Mouse (Mus musculus) gastrocnemius, adult 2 months (tissue): ENCODE results near the gene Ppm1a. TPM values are rescaled to one million over a fixed set of nuclear protein-coding genes. Genes with fewer than 3 reads are reported as not detected.
"Not testable (repeated sequence)": the region's sequence is repeated elsewhere in the genome, so short reads cannot be mapped to it uniquely, and the experiment has no call there.

Experiments
- DNase-seq: peaks from one replicate; pipeline ENCODE4 v3.0.0; 2022
- H3K27ac ChIP-seq: fragments of 200-600 bp; 2 replicates; pipeline ENCODE4 v1.8.1; 2022; ENCODE audit warnings: mild to moderate bottlenecking
- H3K4me3 ChIP-seq: fragments of 200-600 bp; 2 replicates; pipeline ENCODE4 v1.8.1; 2022; ENCODE audit warnings: mild to moderate bottlenecking, moderate library complexity
- CTCF ChIP-seq: fragments of 200-600 bp; IDR thresholded peaks from 2 replicates; pipeline ENCODE4 v1.8.1; 2022; ENCODE audit warnings: antibody characterized with exemption, mild to moderate bottlenecking, moderate library complexity
- intact Hi-C: fragments of 180-260 bp; cut with DNase I; formaldehyde crosslinking; loops from one replicate; pipeline ENCODE4 v1.15.1; 2025
- total RNA-seq, 2 experiments: library from RNA; stranded (reverse); gene quantifications; 2 replicates each; pipeline ENCODE4 v1.2.3; 2021

Gene Ppm1a
- total RNA-seq, 2 experiments from 2014 or later: 295 to 308 TPM

DNA sequence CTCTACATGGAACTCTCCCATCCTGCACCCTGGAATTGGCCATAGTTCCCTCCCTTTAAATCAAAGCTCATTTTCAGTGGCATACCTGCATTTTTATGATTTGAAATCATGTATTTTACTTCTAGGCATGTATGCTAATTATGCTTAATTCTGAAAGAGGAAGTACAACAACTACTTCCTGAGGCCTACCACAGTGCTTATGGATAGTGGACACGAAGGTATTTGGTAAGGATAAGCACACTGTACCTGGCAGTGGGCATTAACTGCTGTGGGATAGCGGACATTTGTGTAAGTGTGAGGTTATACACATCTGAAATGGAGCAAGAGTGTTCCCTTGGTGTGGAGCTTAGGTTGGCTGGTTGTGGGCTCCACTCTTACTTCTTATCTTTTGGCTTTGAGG is 11.0 kb downstream of the Ppm1a start:
- no peak for DNase-seq
- intact Hi-C loops: no loop called here
- no peak overlapping the region for H3K4me3 ChIP-seq
- H3K27ac ChIP-seq: 0 out of 2 replicates have a peak overlapping the region, but pooled peaks have one; percentile 3
- no peak for TF ChIP-seq CTCF

DNA sequence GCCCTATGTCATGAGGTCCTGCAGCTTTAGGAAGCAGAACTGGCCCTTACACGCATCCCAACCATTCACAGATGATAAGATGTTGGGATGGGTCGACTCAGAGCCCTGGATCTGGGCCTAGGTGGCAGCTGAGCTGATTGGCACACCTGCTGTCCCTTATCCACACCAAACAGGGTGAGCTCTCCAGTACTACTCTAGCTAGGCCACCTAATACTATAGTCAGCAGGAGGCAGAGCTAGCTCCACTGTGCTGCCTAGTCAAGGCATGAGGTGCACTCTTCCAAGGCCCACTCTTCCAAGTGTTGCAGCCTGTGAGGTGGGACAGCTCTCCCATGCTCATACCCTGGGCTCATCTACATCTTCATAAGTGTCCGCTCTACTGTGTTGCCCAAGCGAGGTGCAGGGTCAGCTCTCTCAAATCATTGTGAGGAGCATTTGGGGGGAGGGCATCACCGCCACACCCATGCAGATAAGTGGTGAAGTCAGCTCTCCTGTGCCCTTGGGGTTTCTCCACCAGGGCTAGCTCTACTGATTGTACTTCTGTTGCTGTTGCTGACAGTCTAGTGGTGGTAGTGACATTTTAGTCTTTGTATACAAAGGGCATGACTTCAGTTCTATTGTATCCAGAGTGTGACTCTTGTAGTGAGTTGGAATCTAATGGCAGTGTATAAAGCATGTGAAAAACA is 12.4 kb downstream of the Ppm1a start:
- DNase-seq: no peak
- TF ChIP-seq CTCF: no peak
- Histone ChIP-seq H3K4me3 (no peak overlapping the region), H3K27ac (no peak overlapping the region)
- intact Hi-C loops: no loop called here

DNA sequence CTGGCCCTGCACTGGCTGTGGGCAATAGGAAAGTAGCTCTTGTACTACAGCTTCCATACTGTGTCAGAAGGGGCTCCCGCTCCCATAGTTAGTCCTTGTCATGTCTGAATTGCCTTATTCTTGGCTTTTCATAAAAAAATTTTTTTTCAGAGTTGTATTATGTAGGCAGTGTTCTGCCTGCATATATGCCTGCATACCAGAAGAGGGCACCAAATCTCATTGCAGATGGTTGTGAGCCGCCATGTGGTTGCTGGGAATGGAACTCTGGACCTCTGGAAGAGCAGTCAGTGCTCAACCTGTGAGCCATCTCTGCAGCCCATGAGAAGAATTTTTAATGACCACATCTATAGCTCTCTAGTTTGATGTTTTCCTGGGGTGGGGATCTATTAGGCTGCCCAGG is 13.9 kb downstream of the Ppm1a start:
- intact Hi-C loops: no loop called here
- DNase-seq: no peak
- Histone ChIP-seq H3K27ac (no peak overlapping the region), H3K4me3 (no peak overlapping the region)
- TF ChIP-seq CTCF: peak; percentile 27; the same call in 1 of the 2 replicates

DNA sequence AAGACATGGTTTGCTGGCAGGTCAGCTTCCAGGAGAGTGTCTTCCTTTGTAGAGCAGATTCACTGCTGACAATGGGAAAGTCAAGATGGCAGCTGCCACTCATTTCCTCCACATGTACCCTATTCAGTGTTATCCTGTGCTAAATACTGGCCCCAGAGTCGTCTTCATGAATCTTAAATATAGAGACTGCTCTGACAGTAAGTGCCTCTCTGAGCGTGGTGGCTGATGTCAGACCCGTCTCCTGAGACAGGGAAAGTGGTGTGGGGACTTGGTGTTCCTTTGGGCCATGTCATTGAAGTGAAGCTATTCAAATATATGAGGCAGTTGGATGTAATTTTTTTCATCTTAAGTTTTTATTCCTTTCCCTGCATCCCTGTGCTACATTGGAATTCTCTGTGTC is 14.5 kb downstream of the Ppm1a start:
- Histone ChIP-seq H3K4me3 (no peak overlapping the region), H3K27ac (no peak overlapping the region)
- no peak for DNase-seq
- no peak for TF ChIP-seq CTCF
- intact Hi-C loops: no loop called here

DNA sequence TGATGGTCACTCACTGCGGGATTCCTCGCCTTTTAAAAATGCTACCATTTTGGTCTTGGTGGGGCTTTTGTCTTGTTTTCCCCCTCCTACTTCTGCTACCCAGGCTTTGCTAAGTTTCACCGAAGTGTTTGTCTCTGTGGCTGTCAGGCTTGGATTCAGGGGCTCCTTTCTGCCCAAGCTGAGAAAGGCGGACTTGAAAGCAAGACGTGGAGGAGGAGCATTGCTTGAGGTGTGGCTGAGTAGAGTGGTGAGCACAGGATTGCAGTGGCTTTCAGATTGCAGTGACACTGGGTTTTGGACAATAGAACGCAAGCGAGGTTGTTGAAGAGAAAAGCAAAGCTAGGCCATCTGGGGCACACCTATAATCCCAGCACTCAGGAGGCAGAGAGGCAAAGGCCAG is 16.7 kb downstream of the Ppm1a start:
- no peak overlapping the region for H3K4me3 ChIP-seq
- no peak overlapping the region for H3K27ac ChIP-seq
- no peak for TF ChIP-seq CTCF
- DNase-seq: no peak
- intact Hi-C loops: no loop called here

DNA sequence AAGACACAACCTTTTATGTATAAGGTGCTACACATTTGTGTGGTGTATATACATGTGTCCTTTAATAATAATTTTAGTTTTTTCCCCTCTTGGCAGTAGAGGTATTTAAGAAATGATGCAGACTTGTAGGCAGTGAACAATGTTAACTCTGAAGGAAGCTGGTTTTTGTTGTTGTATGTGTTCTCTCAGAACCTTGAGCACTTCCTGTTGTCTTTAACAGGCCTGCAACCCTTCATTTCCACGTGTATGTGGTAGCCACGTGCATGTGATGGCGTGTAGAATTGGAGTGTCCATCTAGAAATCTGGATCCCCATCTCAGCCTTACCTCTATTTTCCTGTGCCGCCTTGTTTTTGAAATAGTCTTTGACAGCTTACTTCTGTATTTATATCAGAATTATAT is 20.0 kb downstream of the Ppm1a start:
- Histone ChIP-seq H3K27ac (no peak overlapping the region), H3K4me3 (no peak overlapping the region)
- DNase-seq: no peak
- TF ChIP-seq CTCF: no peak
- intact Hi-C loops: no loop called here

DNA sequence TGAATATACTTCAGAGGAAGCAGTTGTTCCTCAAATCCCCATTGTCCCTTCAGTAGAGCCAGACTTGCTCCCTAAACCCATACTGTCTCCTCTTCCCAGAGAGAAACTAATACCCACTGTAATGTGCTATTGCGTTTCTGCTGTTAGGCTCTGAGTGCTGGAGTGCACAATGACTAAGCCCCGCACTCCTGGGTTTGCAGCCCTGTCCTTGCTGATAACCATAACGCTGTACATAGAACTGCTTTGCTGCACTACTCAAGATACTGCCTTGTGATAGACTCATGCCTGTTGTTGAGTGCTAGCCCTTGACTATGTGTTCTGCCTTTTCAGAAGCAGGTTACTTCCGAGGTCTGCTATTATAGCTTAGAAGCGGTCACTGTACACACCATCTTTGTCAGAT is 22.9 kb downstream of the Ppm1a start:
- intact Hi-C loops: no loop called here
- TF ChIP-seq CTCF: no peak
- no peak overlapping the region for H3K4me3 ChIP-seq
- DNase-seq: no peak
- H3K27ac ChIP-seq: no peak overlapping the region

DNA sequence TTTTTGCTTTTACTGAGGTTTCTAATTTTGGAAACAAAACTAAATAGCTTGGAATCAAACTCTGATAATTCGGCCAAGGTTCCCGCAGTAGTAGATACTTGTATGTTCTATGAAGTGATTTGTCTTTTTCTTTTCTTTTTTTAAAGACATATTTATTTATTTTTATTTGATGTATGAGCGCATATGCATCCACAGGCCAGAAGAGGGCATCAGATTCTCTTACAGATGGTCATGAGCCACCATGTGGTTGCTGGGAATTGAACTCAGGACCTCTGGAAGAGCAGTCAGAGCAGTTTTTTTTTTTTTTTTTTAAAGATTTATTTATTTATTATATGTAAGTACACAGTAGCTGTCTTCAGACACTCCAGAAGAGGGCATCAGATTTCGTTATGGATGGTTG is 25.5 kb downstream of the Ppm1a start:
- intact Hi-C loops, DNase-seq, H3K27ac ChIP-seq, H3K4me3 ChIP-seq: not testable (repeated sequence)
- peak; percentile 39 for TF ChIP-seq CTCF

DNA sequence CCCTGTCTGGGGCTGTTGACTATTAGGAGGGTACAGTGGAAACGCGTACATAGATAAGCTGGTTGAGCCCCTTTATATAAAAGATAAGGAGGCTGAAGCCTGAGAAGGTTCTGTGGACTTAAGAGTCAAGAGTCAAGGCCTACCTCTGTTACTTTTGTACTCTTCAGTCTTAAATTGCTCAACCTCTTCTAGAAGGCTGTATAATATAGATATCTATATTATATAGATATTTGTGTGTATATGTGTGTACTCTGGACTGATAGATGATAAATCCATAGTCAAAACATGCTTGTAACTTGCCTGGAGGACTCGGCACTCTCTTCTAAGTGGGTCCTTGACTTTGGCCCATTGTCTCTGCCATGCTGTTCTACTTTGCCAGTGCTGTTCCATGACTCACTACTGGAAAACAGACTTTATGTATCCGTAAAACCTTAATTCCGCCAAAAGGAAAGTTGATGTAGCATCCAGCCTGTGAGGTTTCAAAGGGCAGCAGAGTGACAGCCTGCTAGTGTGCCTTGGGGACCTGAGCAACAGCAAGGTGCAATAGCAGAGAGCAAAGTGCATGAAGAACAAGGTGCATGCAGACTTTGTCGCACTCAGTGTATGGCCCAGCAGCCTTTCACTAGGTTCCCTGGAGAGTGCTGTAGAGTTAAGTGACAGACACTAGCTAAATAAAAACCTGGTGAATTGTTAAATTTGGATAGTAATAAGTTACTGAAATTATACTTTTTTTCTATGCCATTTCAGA is 28.1 kb downstream of the Ppm1a start:
- TF ChIP-seq CTCF: no peak
- no peak overlapping the region for H3K27ac ChIP-seq
- intact Hi-C loops: no loop called here
- DNase-seq: no peak
- H3K4me3 ChIP-seq: no peak overlapping the region

DNA sequence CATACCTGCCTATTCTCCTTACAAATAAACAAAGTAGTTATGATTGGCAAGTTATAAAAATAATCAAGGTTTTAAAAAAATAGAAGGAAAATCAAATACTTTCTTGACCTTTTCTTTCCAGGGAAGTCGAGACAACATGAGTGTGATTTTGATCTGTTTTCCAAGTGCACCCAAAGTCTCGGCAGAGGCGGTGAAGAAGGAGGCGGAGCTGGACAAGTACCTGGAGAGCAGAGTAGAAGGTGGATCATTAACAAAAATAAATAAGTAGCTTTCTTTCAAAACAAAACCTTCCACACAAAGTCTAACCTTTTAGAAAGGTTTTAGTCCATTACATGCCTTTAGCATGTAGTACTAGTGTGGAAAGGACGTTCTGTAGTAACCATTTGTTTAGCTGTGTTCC is 29.3 kb downstream of the Ppm1a start:
- intact Hi-C loops: no loop called here
- DNase-seq: no peak
- Histone ChIP-seq H3K4me3 (no peak overlapping the region), H3K27ac (no peak overlapping the region)
- TF ChIP-seq CTCF: no peak

DNA sequence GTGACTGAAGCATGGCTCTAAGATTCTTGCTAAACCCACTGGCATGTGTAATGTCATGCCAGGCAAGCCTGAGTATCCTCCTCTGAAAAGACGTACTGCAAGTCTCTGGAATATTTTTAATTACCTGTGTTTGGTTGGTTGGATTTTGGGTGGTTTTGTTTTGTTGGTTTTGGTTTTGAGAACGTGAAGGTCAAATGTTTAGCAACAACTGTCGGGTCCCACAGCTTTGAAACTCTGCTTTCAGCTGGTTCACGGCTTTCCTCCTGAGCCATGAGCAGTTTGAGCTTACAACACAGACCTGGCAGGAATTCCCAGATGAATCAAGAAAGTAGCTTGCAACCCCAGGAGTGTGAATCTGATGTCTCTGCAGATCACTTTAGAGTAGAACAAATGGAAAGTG is 29.7 kb downstream of the Ppm1a start:
- intact Hi-C loops: no loop called here
- TF ChIP-seq CTCF: no peak
- Histone ChIP-seq H3K27ac (no peak overlapping the region), H3K4me3 (no peak overlapping the region)
- DNase-seq: no peak

DNA sequence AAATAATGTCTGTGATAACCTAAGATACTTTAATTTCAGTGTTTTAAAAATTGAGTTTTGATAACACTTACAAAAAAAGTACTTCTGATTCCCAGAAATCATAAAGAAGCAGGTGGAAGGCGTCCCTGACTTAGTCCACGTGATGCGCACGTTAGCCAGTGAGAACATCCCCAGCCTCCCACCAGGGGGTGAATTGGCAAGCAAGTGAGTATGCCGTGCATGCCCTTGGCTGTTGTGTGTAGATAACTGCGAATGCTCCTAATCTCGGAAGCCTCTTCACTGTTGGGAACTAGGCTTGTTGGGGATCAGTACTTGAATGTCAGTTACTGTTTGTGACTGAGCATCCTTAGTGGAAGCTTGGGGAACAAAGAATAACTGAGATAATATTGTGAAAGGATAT is 33.3 kb downstream of the Ppm1a start:
- intact Hi-C loops: no loop called here
- no peak for DNase-seq
- Histone ChIP-seq H3K4me3 (no peak overlapping the region), H3K27ac (no peak overlapping the region)
- no peak for TF ChIP-seq CTCF

DNA sequence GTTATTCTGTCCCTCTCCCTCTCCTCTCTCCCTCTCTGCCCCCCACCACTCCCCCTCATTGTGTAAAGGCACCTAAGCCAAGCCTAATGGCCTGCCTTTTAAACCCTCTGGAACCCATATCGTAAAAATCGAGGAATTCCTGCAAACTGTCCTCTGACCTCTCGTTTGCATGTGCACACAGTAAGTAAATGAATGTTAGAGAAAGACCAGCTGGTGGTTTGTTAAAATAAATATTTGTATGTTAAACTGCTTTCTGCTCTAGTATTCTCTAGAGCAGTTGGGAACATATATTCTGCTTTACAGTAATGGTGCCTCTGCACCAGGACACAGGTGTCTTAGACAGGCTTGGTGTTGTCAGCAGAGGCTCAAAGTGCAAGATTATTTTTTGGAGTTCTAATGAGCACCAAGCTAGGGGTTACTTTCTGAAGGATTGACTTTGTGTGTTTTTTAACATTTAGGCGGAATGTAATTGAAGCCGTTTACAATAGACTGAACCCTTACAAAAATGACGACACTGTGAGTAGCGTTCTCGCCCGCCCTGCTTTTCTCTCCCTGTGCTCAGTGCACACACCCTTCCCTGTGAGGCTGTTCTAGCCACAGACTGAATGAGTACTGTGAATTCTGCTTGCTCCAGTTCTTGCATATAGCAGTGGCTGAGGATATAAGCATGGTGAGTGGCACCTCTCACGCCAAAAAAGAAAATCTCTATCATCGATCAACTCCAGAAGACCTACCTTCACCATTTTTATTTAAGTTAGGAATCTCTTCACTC is 35.3 kb downstream of the Ppm1a start:
- intact Hi-C loops: no loop called here
- TF ChIP-seq CTCF: no peak
- no peak overlapping the region for H3K4me3 ChIP-seq
- no peak for DNase-seq
- H3K27ac ChIP-seq: no peak overlapping the region
